Mouse (Mus musculus) G1E (cell line): Measurements from ENCODE around the gene Slc35e3.
"Not testable (repeated sequence)": the region's sequence is repeated elsewhere in the genome, so short reads cannot be mapped to it uniquely, and the experiment has no call there.

ENCODE experiments used
- CTCF ChIP-seq: IDR thresholded peaks from 2 replicates; pipeline ENCODE4 v1.5.1; 2012; ENCODE audit warnings: low read depth, low read length, inconsistent platforms, mixed read lengths
- GATA2 ChIP-seq: IDR thresholded peaks from 2 replicates; pipeline ENCODE4 v1.6.1; 2012; ENCODE audit warnings: low read depth, low read length, inconsistent platforms, borderline replicate concordance
- POLR2AphosphoS5 ChIP-seq: IDR thresholded peaks from 2 replicates; pipeline ENCODE4 v1.6.1; 2012; ENCODE audit warnings: low read depth, low read length, inconsistent platforms; ENCODE audit not compliant: insufficient replicate concordance
- TAL1 ChIP-seq: conservative IDR thresholded peaks from 2 replicates; pipeline ENCODE4 v1.6.1; 2012; ENCODE audit warnings: low read depth, low read length, inconsistent platforms, mixed read lengths

GRCm38 (mm10) chr10:117704314-117704963 is 41.7 kb downstream of the Slc35e3 start:
- TF ChIP-seq CTCF, POLR2AphosphoS5, TAL1, GATA2: not testable (repeated sequence)
